Mouse (Mus musculus): ENCODE data around the gene Usp20.

DNA sequence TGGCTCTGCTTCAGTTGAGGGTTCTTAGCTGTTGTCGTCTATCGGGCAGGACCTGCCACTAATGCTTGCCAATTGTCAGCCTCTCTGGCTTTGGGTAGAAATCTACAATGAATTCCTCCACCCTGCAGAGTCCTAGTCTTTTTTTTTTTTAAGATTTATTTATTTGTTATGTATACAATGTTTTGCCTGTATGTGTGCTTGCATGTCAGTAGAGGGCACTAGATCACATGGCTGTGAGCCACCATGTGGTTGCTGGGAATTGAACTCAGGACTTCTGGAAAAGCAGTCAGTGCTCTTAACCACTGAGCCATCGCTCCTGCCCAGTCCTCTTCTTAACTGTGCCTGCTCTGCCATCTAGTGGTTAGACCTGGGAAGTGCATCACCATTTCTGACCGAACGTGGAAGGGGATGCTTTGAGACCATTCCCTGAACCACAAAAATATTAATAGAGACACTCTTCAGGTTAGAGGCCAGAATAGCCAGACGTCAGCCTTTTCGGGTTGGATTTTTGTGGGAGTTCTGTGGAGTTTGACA, 48.1 kb upstream of the Usp20 start:
- TF ChIP-seq CTCF (IDR thresholded peaks at IDR 0.05; ENCODE audit: extremely low read depth, insufficient read length, insufficient replicate concordance, low read depth, low read length) (peak; percentile 59; the same call in 1 of the 2 replicates), POLR2A (IDR thresholded peaks at IDR 0.05; ENCODE audit: low read depth, low read length) (no peak)

Data from small intestine, adult 2 months (tissue).